Mouse (Mus musculus) kidney, adult 11 months (tissue): ENCODE results near the gene Pnpla7.
A peak's percentile ranks its signal among the peaks of the same experiment; 100 is the strongest.

Experiments used
- DNase-seq: peaks from one replicate; pipeline ENCODE4 v3.0.0; 2022

The Pnpla7 gene

DNA sequence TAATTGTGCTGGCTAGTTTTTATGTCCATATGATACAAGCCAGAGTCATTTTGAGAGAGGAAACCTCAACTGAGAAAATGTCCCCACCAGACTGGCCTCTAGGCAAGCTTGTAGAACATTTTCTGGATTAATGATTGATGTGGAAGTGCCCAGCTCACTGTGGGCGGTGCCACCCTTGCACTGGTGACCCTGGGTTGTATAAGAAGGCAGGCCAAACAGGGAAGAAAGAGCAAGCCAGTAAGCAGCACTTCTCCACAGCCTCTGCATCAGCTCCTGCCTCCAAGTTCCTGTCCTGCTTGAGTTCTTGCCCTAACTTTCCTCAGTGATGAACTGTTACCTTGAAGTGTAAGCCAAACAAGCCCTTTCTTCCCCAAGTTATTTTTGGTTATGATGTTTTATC lies 103.1 kb downstream of the Pnpla7 start:
- peak; percentile 87 for DNase-seq

DNA sequence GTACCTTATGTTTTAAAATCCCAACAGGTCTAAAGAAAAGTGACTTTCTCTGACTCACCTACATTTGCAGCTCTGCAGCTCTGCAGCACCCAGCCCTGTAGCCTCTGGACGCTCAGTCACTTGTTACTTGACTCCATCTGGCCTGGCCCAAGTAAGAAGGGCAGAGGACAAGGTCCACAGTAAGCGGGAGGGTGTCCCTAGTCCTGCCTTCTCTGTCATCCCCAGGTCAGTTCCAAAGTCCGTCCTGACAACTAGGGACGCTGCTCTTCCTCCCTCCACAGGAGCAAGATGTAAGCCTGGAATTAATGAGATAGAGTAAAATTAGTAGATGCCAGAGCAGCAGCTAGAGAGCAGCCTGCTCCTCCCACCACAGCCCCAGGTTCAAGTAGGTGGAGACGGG lies 104.2 kb downstream of the Pnpla7 start, which contains the start of gene Entpd8:
Gene Entpd8, plus strand, starts transcription at position 229 of the 400 bp plus-strand sequence.
- DNase-seq = peak; percentile 90

DNA sequence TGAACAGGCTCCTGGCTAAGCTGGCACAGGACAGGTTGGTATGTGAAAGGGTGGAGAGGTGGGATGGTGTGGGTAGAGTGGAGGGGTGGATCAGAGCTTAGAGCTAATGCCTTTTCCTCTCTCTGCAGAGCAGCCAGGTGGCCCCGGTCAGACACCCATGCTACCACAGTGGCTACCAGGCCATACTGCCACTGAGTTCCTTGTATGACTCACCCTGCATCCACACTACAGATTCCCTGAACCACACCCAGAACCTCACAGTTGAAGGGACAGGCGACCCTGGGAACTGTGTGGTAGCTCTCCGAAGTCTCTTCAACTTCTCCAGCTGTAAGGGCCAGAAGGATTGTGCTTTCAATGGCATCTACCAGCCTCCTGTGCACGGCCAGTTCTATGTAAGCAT lies 107.9 kb downstream of the Pnpla7 start:
- DNase-seq = no peak

DNA sequence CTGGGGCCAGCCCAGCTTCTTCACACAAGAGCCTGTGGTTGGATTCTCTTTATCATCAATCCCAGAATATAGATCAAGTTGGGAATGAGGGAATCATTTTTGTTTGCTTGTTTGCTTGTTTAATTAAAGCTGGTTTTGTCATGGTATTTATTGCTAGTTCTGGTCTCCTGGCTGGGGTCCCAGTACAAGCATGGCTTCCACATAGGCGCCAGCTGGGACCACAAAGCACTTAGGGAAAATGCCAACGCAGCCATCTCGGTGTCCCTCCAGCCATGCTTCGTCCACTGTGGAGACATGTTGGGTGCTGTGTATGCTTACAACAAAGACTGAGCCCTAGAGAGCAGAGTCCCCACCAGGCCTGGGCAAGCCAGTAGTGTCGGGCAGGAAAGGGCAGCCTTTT lies 109.7 kb downstream of the Pnpla7 start:
- no peak for DNase-seq

DNA sequence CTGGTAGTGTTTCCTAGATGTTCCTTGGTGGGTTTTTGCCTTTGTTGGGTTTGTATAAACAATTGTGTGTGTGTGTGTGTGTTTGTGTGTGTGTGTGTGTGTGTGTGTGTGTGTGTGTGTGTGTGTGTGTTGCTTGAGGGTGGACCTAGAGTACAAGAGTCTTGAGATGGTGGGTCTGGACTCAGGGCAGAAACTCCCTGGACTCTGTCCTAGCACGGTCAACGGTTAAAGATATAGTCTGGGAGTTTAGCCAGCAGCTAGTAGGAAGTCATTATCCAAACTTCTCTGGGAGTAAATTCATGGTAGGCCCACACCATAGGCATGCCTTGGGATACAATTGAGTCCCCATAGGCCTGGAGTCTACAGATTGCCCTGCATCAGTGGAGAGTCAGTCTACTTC lies 112.0 kb downstream of the Pnpla7 start:
- DNase-seq = peak; percentile 22

DNA sequence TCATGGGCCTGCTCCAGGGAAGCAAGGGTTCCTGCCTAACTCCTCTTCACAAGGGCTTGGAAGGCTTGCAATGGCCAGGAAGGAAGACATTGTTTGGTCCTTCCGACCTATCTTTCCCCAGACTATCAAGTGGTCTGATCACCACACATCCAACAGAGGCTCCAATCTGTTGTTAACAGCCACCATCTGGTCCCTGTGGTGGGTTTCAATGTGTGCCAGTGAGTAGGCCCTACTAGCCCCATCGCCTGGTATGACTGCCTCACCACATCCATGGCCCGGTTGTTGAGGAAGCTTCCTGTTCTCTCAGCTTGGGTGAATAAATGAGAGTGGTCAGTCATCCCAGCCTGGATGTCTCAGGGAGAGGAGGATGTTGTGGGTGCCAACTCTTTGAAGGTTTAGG lies 112.8 kb downstream of the Pnpla7 start:
- no peak for DNase-seq

DNA sequence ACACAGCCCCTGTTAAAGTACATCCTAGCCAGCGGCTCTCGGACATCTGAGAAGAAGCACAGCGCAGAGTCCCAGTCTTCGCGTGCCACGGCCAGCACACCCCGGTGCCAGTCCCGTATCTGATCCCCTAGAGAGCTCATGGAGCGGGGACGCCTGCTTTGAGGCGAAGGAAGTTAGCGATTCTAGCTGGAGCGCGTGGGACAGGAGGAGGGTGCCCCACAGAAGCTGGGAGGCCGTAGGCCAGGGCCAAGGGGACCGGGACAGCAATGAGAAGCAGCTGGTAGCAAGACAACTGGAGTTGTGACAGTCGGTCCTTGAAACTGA lies 118.9 kb downstream of the Pnpla7 start:
- DNase-seq = no peak

DNA sequence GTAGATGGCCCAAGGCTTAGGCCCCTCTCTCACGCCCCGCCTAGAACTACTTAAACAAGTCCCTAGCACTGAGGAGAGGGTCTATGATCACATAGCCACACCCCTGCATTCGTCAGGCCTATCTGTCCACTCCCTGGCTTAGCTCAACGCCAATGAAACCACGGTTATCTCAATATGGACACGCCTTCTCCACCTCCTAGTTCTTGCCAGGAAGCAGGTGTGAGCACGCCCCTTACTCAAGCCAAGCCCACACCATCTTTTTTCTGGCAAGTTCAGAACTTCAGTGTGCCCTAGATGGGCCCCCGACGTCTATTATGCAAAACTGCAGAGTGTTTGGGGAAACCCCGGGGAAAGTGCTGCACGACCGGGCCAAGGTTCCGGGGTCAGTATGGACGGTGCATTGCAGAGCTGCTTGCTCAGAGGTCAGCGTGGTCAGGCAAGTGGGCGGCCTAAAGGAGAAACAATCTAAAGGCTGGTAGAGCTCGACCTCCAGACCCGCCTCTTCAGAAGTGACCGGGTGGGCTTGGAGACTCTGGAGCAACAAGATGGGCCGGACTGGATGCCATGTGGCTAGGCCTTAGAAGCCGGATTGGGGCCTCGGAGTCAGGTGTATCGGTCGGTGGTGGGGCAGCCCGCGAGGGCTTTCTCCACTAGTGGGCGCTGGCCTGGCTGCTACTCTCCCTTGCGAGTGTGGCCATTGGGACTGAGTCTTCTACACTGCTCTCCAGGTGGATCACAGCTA lies 119.4 kb downstream of the Pnpla7 start, which contains the start of gene Noxa1:
Gene Noxa1, minus strand, starts transcription at position 41 of the 742 bp plus-strand sequence.
- no peak for DNase-seq

DNA sequence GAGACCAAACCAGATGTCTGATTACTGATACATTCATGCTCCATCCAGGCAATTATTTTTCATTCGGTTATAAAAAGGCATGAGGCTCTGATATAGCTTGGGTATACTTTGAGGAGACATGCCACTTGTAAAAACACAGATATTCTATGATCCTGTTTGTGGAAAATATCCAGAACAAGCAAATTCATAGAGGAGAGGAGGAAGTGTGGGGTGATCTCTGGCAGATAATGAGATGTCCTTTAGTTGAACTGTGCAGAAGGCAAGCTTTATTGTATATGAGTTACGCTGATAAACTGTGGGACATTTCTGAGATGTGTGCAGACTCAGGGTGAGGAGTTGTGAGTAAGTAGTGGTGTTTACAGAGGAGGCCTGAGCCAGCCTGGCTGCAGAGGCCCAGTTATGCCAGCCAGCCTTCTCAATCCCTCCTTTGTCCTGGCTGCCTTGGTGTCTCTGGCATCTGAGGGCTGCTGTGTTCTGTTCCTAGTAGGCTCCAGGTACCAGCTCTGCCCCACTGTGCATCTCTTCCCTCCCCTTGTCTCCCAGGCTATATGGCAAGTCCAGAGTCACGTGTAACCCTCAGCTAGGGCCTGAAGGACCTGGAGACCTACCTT lies 122.3 kb downstream of the Pnpla7 start:
- DNase-seq = no peak

DNA sequence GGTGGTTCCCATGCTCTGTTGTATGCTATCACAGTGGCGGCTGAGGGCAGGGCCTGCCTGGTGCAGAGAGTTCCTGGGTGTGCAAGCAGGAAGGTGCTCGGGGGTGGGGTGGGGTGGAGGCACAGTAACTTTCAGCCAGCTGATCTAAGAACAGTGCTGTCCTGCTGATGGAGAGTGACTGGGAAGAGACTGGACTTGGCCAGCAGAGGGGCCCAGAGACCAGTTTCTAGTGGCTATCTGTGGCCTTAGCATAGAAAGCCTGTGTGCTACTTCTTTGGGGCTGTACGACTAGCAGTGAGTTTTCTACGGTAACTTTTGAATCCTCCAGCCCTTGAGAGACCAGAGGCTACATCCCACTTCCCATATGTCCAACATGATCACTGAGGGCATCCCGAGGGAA lies 123.1 kb downstream of the Pnpla7 start:
- DNase-seq = no peak

DNA sequence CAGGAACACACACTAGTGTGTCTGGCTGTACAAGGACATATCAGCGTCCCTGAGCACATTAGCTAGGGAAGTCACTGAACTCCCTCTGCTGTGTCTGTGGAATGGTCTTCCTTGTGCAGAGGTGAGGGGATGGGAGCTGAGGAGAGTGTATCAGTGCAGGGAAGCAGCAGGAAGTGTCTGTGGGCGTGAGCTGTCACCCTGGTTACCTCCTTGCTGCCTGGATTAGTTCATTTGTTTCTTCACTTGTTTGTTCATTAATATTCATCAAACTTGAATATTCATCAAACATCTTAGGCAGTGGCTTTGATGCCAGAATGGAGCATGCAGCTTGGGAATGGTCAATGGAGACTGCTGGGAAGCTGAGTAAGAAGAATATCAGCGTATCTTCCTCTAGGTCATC lies 123.9 kb downstream of the Pnpla7 start:
- DNase-seq = no peak
